Mouse (Mus musculus) forebrain, embryonic 12.5 days (tissue): ENCODE data around the gene March1. TPM values are rescaled to one million over a fixed set of nuclear protein-coding genes. Genes with fewer than 3 reads are reported as not detected.

Experiments
- ATAC-seq: fragments of 200-750 bp; cut with Nextera tagmentation; 2 replicates; pipeline ENCODE4 v1.8.0; 2017; ENCODE audit warnings: moderate TSS enrichment; ENCODE audit not compliant: low FRiP score
- H3K27ac ChIP-seq: fragments of 300-500 bp; sonication (generic); 2 replicates; pipeline ENCODE4 v1.5.1; 2016; ENCODE audit warnings: mild to moderate bottlenecking
- H3K27me3 ChIP-seq: fragments of 300-500 bp; sonication (generic); 2 replicates; pipeline ENCODE4 v1.6.1; 2016; ENCODE audit warnings: mild to moderate bottlenecking
- H3K36me3 ChIP-seq: fragments of 300-500 bp; sonication (generic); replicated peaks from 2 replicates; pipeline ENCODE4 v1.6.1; 2016; ENCODE audit warnings: mild to moderate bottlenecking
- H3K4me1 ChIP-seq: fragments of 300-500 bp; sonication (generic); 2 replicates; pipeline ENCODE4 v1.6.1; 2016
- H3K4me2 ChIP-seq: fragments of 300-500 bp; sonication (generic); 2 replicates; pipeline ENCODE4 v1.6.1; 2016; ENCODE audit warnings: mild to moderate bottlenecking, moderate library complexity
- H3K4me3 ChIP-seq: fragments of 300-500 bp; sonication (generic); replicated peaks from 2 replicates; pipeline ENCODE4 v1.5.1; 2016; ENCODE audit warnings: mild to moderate bottlenecking
- H3K9ac ChIP-seq: fragments of 300-500 bp; sonication (generic); 2 replicates; pipeline ENCODE4 v1.6.1; 2016; ENCODE audit warnings: mild to moderate bottlenecking
- H3K9me3 ChIP-seq: fragments of 300-500 bp; sonication (generic); 2 replicates; pipeline ENCODE4 v1.6.1; 2016
- WGBS: fragments of 180-500 bp; shearing (Covaris S2); methylation state at CpG from one replicate; pipeline ENCODE4 v1.1.7; 2016; 5-methylcytosine and 5-hydroxymethylcytosine counted together
- polyA plus RNA-seq: library from polyadenylated mRNA; unstranded; fragments of >200 nt; fragmentation: Nextera tagmentation; extraction: Ambion mirVana; gene quantifications from 2 replicates; pipeline ENCODE4 v1.2.1, GENCODE M21; 2016

March1 gene
- polyA plus RNA-seq, 1 experiment from 2014 or later = 10.1 TPM

- Histone ChIP-seq H3K27me3 (no peaks in the 10 kb centered on the region), H3K4me2 (no peak overlapping the region), H3K4me3 (no peak overlapping the region), H3K36me3 (no peaks in the 10 kb centered on the region), H3K9ac (no peak overlapping the region), H3K9me3 (no peaks in the 10 kb centered on the region), H3K4me1 (no peaks in the 10 kb centered on the region), H3K27ac (no peak overlapping the region)
- no peak for ATAC-seq
- 83% methylated on average over 3 of the region's 3 CpGs for WGBS
Observed at GRCm38 (mm10) chr8:66339551-66339950, 721.9 kb downstream of the March1 start.

- Histone ChIP-seq H3K4me2 (no peak overlapping the region), H3K36me3 (no peaks in the 10 kb centered on the region), H3K27ac (no peak overlapping the region), H3K4me1 (no peaks in the 10 kb centered on the region), H3K27me3 (no peaks in the 10 kb centered on the region), H3K9me3 (no peaks in the 10 kb centered on the region), H3K4me3 (no peak overlapping the region), H3K9ac (no peak overlapping the region)
- ATAC-seq = no peak
- 78% methylated on average over 1 of the region's 1 CpGs for WGBS
Observed at GRCm38 (mm10) chr8:66342928-66343327, 725.2 kb downstream of the March1 start.

GRCm38 (mm10) chr8:66362882-66363801, 745.4 kb downstream of the March1 start:
- Histone ChIP-seq H3K27me3 (no peaks in the 10 kb centered on the region), H3K9ac (no peak overlapping the region), H3K4me3 (no peak overlapping the region), H3K9me3 (no peaks in the 10 kb centered on the region), H3K4me2 (no peak overlapping the region), H3K27ac (no peak overlapping the region), H3K4me1 (no peaks in the 10 kb centered on the region), H3K36me3 (no peaks in the 10 kb centered on the region)
- WGBS = 68% methylated on average over 5 of the region's 5 CpGs
- ATAC-seq = no peak

GRCm38 (mm10) chr8:66383694-66384373, 766.1 kb downstream of the March1 start:
- Histone ChIP-seq H3K9me3 (no peaks in the 10 kb centered on the region), H3K9ac (no peak overlapping the region), H3K4me2 (no peak overlapping the region), H3K4me3 (no peak overlapping the region), H3K27ac (no peak overlapping the region), H3K36me3 (no peaks in the 10 kb centered on the region), H3K4me1 (no peaks in the 10 kb centered on the region), H3K27me3 (no peaks in the 10 kb centered on the region)
- WGBS = 88% methylated on average over 4 of the region's 4 CpGs
- ATAC-seq = no peak

GRCm38 (mm10) chr8:66386008-66386407, 768.3 kb downstream of the March1 start:
- Histone ChIP-seq H3K27ac (no peak overlapping the region), H3K9ac (no peak overlapping the region), H3K4me2 (no peak overlapping the region), H3K27me3 (no peaks in the 10 kb centered on the region), H3K36me3 (no peaks in the 10 kb centered on the region), H3K4me1 (no peaks in the 10 kb centered on the region), H3K9me3 (no peaks in the 10 kb centered on the region), H3K4me3 (no peak overlapping the region)
- no peak for ATAC-seq

GRCm38 (mm10) chr8:66388693-66389092, 771.0 kb downstream of the March1 start:
- H3K4me3 ChIP-seq = no peak overlapping the region
- no peak overlapping the region for H3K27ac ChIP-seq
- H3K4me1 ChIP-seq = no peaks in the 10 kb centered on the region
- H3K9ac ChIP-seq = no peak overlapping the region
- H3K9me3 ChIP-seq = no peaks in the 10 kb centered on the region
- no peak overlapping the region for H3K4me2 ChIP-seq
- ATAC-seq = no peak
- no peaks in the 10 kb centered on the region for H3K36me3 ChIP-seq
- 86% methylated on average over 2 of the region's 2 CpGs for WGBS
- no peaks in the 10 kb centered on the region for H3K27me3 ChIP-seq

GRCm38 (mm10) chr8:66391554-66391953, 773.9 kb downstream of the March1 start:
- 96% methylated on average over 5 of the region's 5 CpGs for WGBS

GRCm38 (mm10) chr8:66392900-66393299, 775.2 kb downstream of the March1 start:
- Histone ChIP-seq H3K36me3 (no peaks in the 10 kb centered on the region), H3K4me2 (no peak overlapping the region)

More at GRCm38 (mm10) chr8:66391554-66391953, 773.9 kb downstream of the March1 start:
- ATAC-seq = no peak
- Histone ChIP-seq H3K4me2 (no peak overlapping the region), H3K4me3 (no peak overlapping the region), H3K27ac (no peak overlapping the region), H3K9me3 (no peaks in the 10 kb centered on the region), H3K27me3 (no peaks in the 10 kb centered on the region), H3K9ac (no peak overlapping the region), H3K4me1 (no peaks in the 10 kb centered on the region), H3K36me3 (no peaks in the 10 kb centered on the region)

GRCm38 (mm10) chr8:66394148-66394547, 776.4 kb downstream of the March1 start:
- Histone ChIP-seq H3K36me3 (no peaks in the 10 kb centered on the region), H3K4me2 (no peak overlapping the region), H3K4me3 (no peak overlapping the region), H3K27ac (no peak overlapping the region), H3K9ac (no peak overlapping the region), H3K9me3 (no peaks in the 10 kb centered on the region), H3K4me1 (no peaks in the 10 kb centered on the region), H3K27me3 (no peaks in the 10 kb centered on the region)
- ATAC-seq = no peak
- 86% methylated on average over 3 of the region's 3 CpGs for WGBS

More at GRCm38 (mm10) chr8:66392900-66393299, 775.2 kb downstream of the March1 start:
- Histone ChIP-seq H3K27me3 (no peaks in the 10 kb centered on the region), H3K27ac (no peak overlapping the region), H3K9ac (no peak overlapping the region), H3K4me1 (no peaks in the 10 kb centered on the region), H3K9me3 (no peaks in the 10 kb centered on the region), H3K4me3 (no peak overlapping the region)
- ATAC-seq = no peak

GRCm38 (mm10) chr8:66397811-66398210, 780.1 kb downstream of the March1 start:
- no peak overlapping the region for H3K27ac ChIP-seq
- ATAC-seq = no peak

GRCm38 (mm10) chr8:66400050-66400449, 782.4 kb downstream of the March1 start:
- ATAC-seq = no peak
- H3K36me3 ChIP-seq = no peaks in the 10 kb centered on the region
- H3K4me1 ChIP-seq = no peaks in the 10 kb centered on the region
- H3K27ac ChIP-seq = no peak overlapping the region
- no peaks in the 10 kb centered on the region for H3K9me3 ChIP-seq
- H3K27me3 ChIP-seq = no peaks in the 10 kb centered on the region
- H3K9ac ChIP-seq = no peak overlapping the region
- no peak overlapping the region for H3K4me2 ChIP-seq
- H3K4me3 ChIP-seq = no peak overlapping the region
- 100% methylated on average over 1 of the region's 1 CpGs for WGBS

More at GRCm38 (mm10) chr8:66397811-66398210, 780.1 kb downstream of the March1 start:
- H3K4me1 ChIP-seq = no peaks in the 10 kb centered on the region
- H3K9me3 ChIP-seq = no peaks in the 10 kb centered on the region
- no peaks in the 10 kb centered on the region for H3K36me3 ChIP-seq
- no peak overlapping the region for H3K9ac ChIP-seq
- H3K4me2 ChIP-seq = no peak overlapping the region
- no peaks in the 10 kb centered on the region for H3K27me3 ChIP-seq
- no peak overlapping the region for H3K4me3 ChIP-seq

- no peaks in the 10 kb centered on the region for H3K36me3 ChIP-seq
- no peak overlapping the region for H3K9ac ChIP-seq
- no peak overlapping the region for H3K4me2 ChIP-seq
- ATAC-seq = no peak
- no peaks in the 10 kb centered on the region for H3K9me3 ChIP-seq
- WGBS = 88% methylated on average over 2 of the region's 2 CpGs
- H3K4me3 ChIP-seq = no peak overlapping the region
- H3K4me1 ChIP-seq = no peaks in the 10 kb centered on the region
- H3K27ac ChIP-seq = no peak overlapping the region
- H3K27me3 ChIP-seq = no peaks in the 10 kb centered on the region
Observed at GRCm38 (mm10) chr8:66404711-66405414, 787.2 kb downstream of the March1 start.
